Mouse (Mus musculus): Measurements from ENCODE around the gene Hpgds. TPM values are rescaled to one million over a fixed set of nuclear protein-coding genes. Genes with fewer than 3 reads are reported as not detected.

The Hpgds gene
- polyA plus RNA-seq, 2 experiments from 2014 or later, result 6.0 to 7.5 TPM

Other genes with a start within 250 kb of the Hpgds start
- 10 to 100 TPM; 28.3 to 33.0 TPM for gene Smarcad1, start 102.3 kb downstream of the Hpgds start, polyA plus RNA-seq (2017; shearing (Covaris generic))
- not detected for gene C130060K24Rik, start 236.2 kb upstream of the Hpgds start, polyA plus RNA-seq (2017; shearing (Covaris generic))

Data from activated CD4-positive, CD25-positive, alpha-beta regulatory T cell, adult 4 months (primary cell).